Mouse (Mus musculus) intestine, embryonic 14.5 days (tissue): ENCODE measurements around the gene Lrrc1. TPM values are rescaled to one million over a fixed set of nuclear protein-coding genes. Genes with fewer than 3 reads are reported as not detected.

Source experiments
- ATAC-seq: fragments of 200-750 bp; cut with Nextera tagmentation; replicated peaks from 2 replicates; pipeline ENCODE4 v1.8.0; 2017; ENCODE audit warnings: low read depth, moderate number of reproducible peaks, moderate TSS enrichment, moderate library complexity; ENCODE audit not compliant: low FRiP score, low TSS enrichment
- DNase-seq: peaks from one replicate; pipeline ENCODE4 v3.0.0-alpha.2; 2018; ENCODE audit warnings: low spot score
- H3K27ac ChIP-seq: fragments of 300-500 bp; sonication (generic); 2 replicates; pipeline ENCODE4 v1.5.1; 2014; ENCODE audit warnings: low read depth, mild to moderate bottlenecking, control low read depth
- H3K27me3 ChIP-seq: fragments of 300-500 bp; sonication (generic); replicated peaks from 2 replicates; pipeline ENCODE4 v1.6.1; 2014; ENCODE audit warnings: low read length, control low read depth; ENCODE audit not compliant: control insufficient read depth, insufficient read depth
- H3K36me3 ChIP-seq: fragments of 300-500 bp; sonication (generic); 2 replicates; pipeline ENCODE4 v1.6.1; 2014; ENCODE audit warnings: low read length, control low read depth; ENCODE audit not compliant: control insufficient read depth, insufficient read depth
- H3K4me1 ChIP-seq: fragments of 300-500 bp; sonication (generic); replicated peaks from 2 replicates; pipeline ENCODE4 v1.6.1; 2014; ENCODE audit warnings: low read length, control low read depth, mixed read lengths; ENCODE audit not compliant: control insufficient read depth, insufficient read depth
- H3K4me2 ChIP-seq: fragments of 300-500 bp; sonication (generic); 2 replicates; pipeline ENCODE4 v1.6.1; 2014; ENCODE audit warnings: low read length
- H3K4me3 ChIP-seq: fragments of 300-500 bp; sonication (generic); 2 replicates; pipeline ENCODE4 v1.5.1; 2014; ENCODE audit warnings: low read depth, low read length, control low read depth, mixed read lengths
- H3K9ac ChIP-seq: fragments of 300-500 bp; sonication (generic); 2 replicates; pipeline ENCODE4 v1.6.1; 2014; ENCODE audit warnings: mild to moderate bottlenecking, low read length
- H3K9me3 ChIP-seq: fragments of 300-500 bp; sonication (generic); 2 replicates; pipeline ENCODE4 v1.6.1; 2016; ENCODE audit warnings: low read length, control low read depth; ENCODE audit not compliant: control insufficient read depth
- WGBS: fragments of 180-500 bp; shearing (Covaris S2); extraction: QIAGEN DNeasy Blood & Tissue Kit; methylation state at CpG from one replicate; pipeline ENCODE4 v1.1.7; 2014; 5-methylcytosine and 5-hydroxymethylcytosine counted together
- polyA plus RNA-seq: library from polyadenylated mRNA; unstranded; fragments of >200 nt; fragmentation: Nextera tagmentation; extraction: Ambion mirVana; gene quantifications from 2 replicates; pipeline ENCODE4 v1.2.1, GENCODE M21; 2014

The Lrrc1 gene
- polyA plus RNA-seq: 14.2 and 14.6 TPM in 2 replicates

- Histone ChIP-seq H3K9me3 (no peaks in the 10 kb centered on the region), H3K27ac (peak within 1 kb of the TSS; percentile 74), H3K4me2 (peak within 1 kb of the TSS; percentile 86), H3K9ac (peak within 1 kb of the TSS; percentile 74), H3K4me1 (peaks cover 6% of the 10 kb centered on the region), H3K27me3 (no peaks in the 10 kb centered on the region), H3K36me3 (no peaks in the 10 kb centered on the region), H3K4me3 (peak within 1 kb of the TSS; percentile 76)
- peak; percentile 92 for DNase-seq
- ATAC-seq: peak; percentile 88
- WGBS: 1% methylated on average over 70 of the region's 88 CpGs
These were observed at the start of gene Lrrc1 for GRCm38 (mm10) chr9:77544354-77545067. Lrrc1 (minus strand) TSS chr9:77544870.

- ATAC-seq (no peak), DNase-seq (no peak)
- H3K27ac ChIP-seq: no peak overlapping the region
- no peak overlapping the region for H3K4me3 ChIP-seq
- no peaks in the 10 kb centered on the region for H3K4me1 ChIP-seq
- H3K4me2 ChIP-seq: no peak overlapping the region
- no peaks in the 10 kb centered on the region for H3K27me3 ChIP-seq
- H3K9me3 ChIP-seq: no peaks in the 10 kb centered on the region
- WGBS: 57% methylated on average over 4 of the region's 4 CpGs
- H3K9ac ChIP-seq: no peak overlapping the region
- H3K36me3 ChIP-seq: no peaks in the 10 kb centered on the region
These were observed 47.8 kb upstream of the Lrrc1 start for GRCm38 (mm10) chr9:77592423-77592822.

- DNase-seq: no peak
- no peak overlapping the region for H3K4me3 ChIP-seq
- H3K9me3 ChIP-seq: no peaks in the 10 kb centered on the region
- ATAC-seq: no peak
- H3K4me2 ChIP-seq: no peak overlapping the region
- WGBS: 37% methylated on average over 2 of the region's 2 CpGs
- H3K36me3 ChIP-seq: no peaks in the 10 kb centered on the region
- no peaks in the 10 kb centered on the region for H3K4me1 ChIP-seq
- H3K9ac ChIP-seq: no peak overlapping the region
- H3K27ac ChIP-seq: no peak overlapping the region
- H3K27me3 ChIP-seq: no peaks in the 10 kb centered on the region
These were observed 44.8 kb upstream of the Lrrc1 start for GRCm38 (mm10) chr9:77589496-77589895.

- H3K9ac ChIP-seq: no peak overlapping the region
- DNase-seq (no peak), ATAC-seq (no peak)
- H3K36me3 ChIP-seq: no peaks in the 10 kb centered on the region
- no peaks in the 10 kb centered on the region for H3K4me1 ChIP-seq
- H3K9me3 ChIP-seq: no peaks in the 10 kb centered on the region
- H3K4me2 ChIP-seq: no peak overlapping the region
- no peak overlapping the region for H3K4me3 ChIP-seq
- H3K27me3 ChIP-seq: no peaks in the 10 kb centered on the region
- 91% methylated on average over 7 of the region's 7 CpGs for WGBS
- no peak overlapping the region for H3K27ac ChIP-seq
These were observed 42.9 kb upstream of the Lrrc1 start for GRCm38 (mm10) chr9:77587616-77588015.

- no peak for DNase-seq
- Histone ChIP-seq H3K9me3 (no peaks in the 10 kb centered on the region), H3K4me2 (no peak overlapping the region), H3K36me3 (no peaks in the 10 kb centered on the region), H3K9ac (no peak overlapping the region), H3K27ac (no peak overlapping the region), H3K4me1 (no peaks in the 10 kb centered on the region), H3K27me3 (no peaks in the 10 kb centered on the region), H3K4me3 (no peak overlapping the region)
- no peak for ATAC-seq
- WGBS: 71% methylated on average over 6 of the region's 6 CpGs
These were observed 42.3 kb upstream of the Lrrc1 start for GRCm38 (mm10) chr9:77586806-77587591.

DNA sequence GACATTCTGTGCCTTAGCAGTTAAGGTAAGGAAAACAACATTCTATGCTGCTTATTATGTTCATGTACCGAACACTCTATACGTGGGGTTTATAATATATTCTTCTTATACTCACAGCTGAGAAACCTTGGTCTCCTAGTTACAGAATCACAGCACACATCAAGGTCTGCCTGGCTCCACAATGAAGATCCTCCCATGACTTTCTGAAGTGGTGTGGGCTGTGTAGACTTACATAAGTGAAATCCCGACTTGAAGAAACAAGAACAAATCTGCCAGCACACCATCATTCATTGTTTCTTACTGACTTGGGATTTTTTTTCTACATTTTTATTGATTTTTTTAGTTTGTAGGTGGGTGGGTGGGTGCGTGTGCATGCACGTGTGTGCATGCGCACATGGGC is 40.1 kb upstream of the Lrrc1 start:
- DNase-seq: no peak
- H3K27me3 ChIP-seq: no peaks in the 10 kb centered on the region
- H3K36me3 ChIP-seq: no peaks in the 10 kb centered on the region
- H3K4me3 ChIP-seq: no peak overlapping the region
- no peak overlapping the region for H3K27ac ChIP-seq
- no peaks in the 10 kb centered on the region for H3K4me1 ChIP-seq
- no peak overlapping the region for H3K9ac ChIP-seq
- no peaks in the 10 kb centered on the region for H3K9me3 ChIP-seq
- ATAC-seq: no peak
- WGBS: 90% methylated on average over 6 of the region's 6 CpGs
- H3K4me2 ChIP-seq: no peak overlapping the region

- H3K27me3 ChIP-seq: no peaks in the 10 kb centered on the region
- 74% methylated on average over 2 of the region's 2 CpGs for WGBS
- no peak overlapping the region for H3K4me3 ChIP-seq
- H3K4me2 ChIP-seq: no peak overlapping the region
- ATAC-seq (no peak), DNase-seq (no peak)
- no peaks in the 10 kb centered on the region for H3K36me3 ChIP-seq
- H3K4me1 ChIP-seq: no peaks in the 10 kb centered on the region
- no peak overlapping the region for H3K27ac ChIP-seq
- no peak overlapping the region for H3K9ac ChIP-seq
- H3K9me3 ChIP-seq: no peaks in the 10 kb centered on the region
These were observed 38.6 kb upstream of the Lrrc1 start for GRCm38 (mm10) chr9:77583302-77583701.

DNA sequence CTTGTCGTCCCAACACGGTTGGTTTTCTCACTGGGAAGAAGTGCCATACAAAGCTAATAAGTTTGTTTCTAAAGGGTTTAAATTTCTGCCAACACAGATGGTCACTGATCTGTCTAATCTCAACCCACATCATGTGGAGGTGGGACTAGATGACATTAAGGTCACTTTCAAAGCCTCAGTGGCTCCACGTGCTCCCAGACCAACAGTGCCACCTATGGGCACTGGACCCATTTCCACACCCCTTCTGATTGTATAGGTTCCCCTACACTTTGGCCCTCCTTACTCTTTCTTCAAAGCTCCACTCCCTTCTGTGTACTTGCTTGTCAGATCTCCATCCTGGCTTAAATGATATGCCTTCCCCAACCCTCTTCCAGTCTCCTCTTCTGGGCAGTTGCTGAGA is 35.2 kb upstream of the Lrrc1 start:
- Histone ChIP-seq H3K4me1 (no peaks in the 10 kb centered on the region), H3K27me3 (no peaks in the 10 kb centered on the region), H3K4me2 (no peak overlapping the region), H3K4me3 (no peak overlapping the region), H3K36me3 (no peaks in the 10 kb centered on the region), H3K9ac (no peak overlapping the region), H3K9me3 (no peaks in the 10 kb centered on the region), H3K27ac (no peak overlapping the region)
- 54% methylated on average over 3 of the region's 3 CpGs for WGBS
- no peak for ATAC-seq
- no peak for DNase-seq
